Mouse (Mus musculus) MEL (cell line): ENCODE measurements at regions not wholly inside any gene's neighbourhood (a gene's known extent, or its start where the extent isn't known, plus 50 kb on each side); places are given as distances from the start of the nearest gene placed in this dataset.

ENCODE experiments used
- DNase-seq: peaks from one replicate; pipeline ENCODE4 v3.0.0; 2011; ENCODE audit warnings: low read depth, low spot score
- H3K27ac ChIP-seq: 2 replicates; pipeline ENCODE4 v1.5.1; 2012; ENCODE audit warnings: low read depth, mild to moderate bottlenecking, control low read depth, low read length, moderate library complexity; ENCODE audit not compliant: control insufficient read depth
- H3K27me3 ChIP-seq, 2 experiments: fragments of 150-350 bp in 1 of 2; sonication (generic) in 1 of 2; 2 replicates each; pipeline ENCODE4 v1.6.1; 2012; ENCODE audit warnings: low read length in 2 of 2, mild to moderate bottlenecking in 2 of 2, improper control_type of control experiment in 1 of 2, moderate library complexity in 1 of 2; ENCODE audit not compliant: insufficient read depth in 2 of 2, control insufficient read depth in 1 of 2
- H3K36me3 ChIP-seq, 2 experiments: 2 replicates each; pipeline ENCODE4 v1.6.1; 2012 to 2014; ENCODE audit warnings: low read length in 2 of 2, improper control_type of control experiment in 1 of 2, inconsistent platforms in 1 of 2, mild to moderate bottlenecking in 1 of 2; ENCODE audit not compliant: insufficient read depth in 2 of 2, control insufficient read depth in 1 of 2
- H3K4me1 ChIP-seq, 2 experiments: fragments of 150-350 bp in 1 of 2; sonication (generic) in 1 of 2; 2 replicates each; pipeline ENCODE4 v1.6.1; 2012; ENCODE audit warnings: low read length in 2 of 2, improper control_type of control experiment in 1 of 2, mild to moderate bottlenecking in 1 of 2; ENCODE audit not compliant: insufficient read depth in 2 of 2, control insufficient read depth in 1 of 2
- H3K4me3 ChIP-seq, 2 experiments: fragments of 150-350 bp in 1 of 2; sonication (generic) in 1 of 2; 2 replicates each; pipeline ENCODE4 v1.5.1; 2012; ENCODE audit warnings: low read depth in 2 of 2, low read length in 2 of 2, mild to moderate bottlenecking in 2 of 2, moderate library complexity in 2 of 2, control low read depth in 1 of 2, improper control_type of control experiment in 1 of 2; ENCODE audit not compliant: control insufficient read depth in 1 of 2, insufficient read depth in 1 of 2
- H3K79me2 ChIP-seq: 2 replicates; pipeline ENCODE4 v1.6.1; 2012; ENCODE audit warnings: mild to moderate bottlenecking, low read length, moderate library complexity; ENCODE audit not compliant: control insufficient read depth, poor library complexity, insufficient read depth
- H3K9ac ChIP-seq: 2 replicates; pipeline ENCODE4 v1.6.1; 2012; ENCODE audit warnings: low read depth, mild to moderate bottlenecking, control low read depth, low read length, moderate library complexity; ENCODE audit not compliant: control insufficient read depth, poor library complexity, severe bottlenecking
- H3K9me3 ChIP-seq: fragments of 150-350 bp; sonication (generic); replicated peaks from 2 replicates; pipeline ENCODE4 v1.6.1; 2012; ENCODE audit warnings: mild to moderate bottlenecking, low read length, improper control_type of control experiment, moderate library complexity; ENCODE audit not compliant: insufficient read depth
- CHD1 ChIP-seq: IDR thresholded peaks from 2 replicates; pipeline ENCODE4 v1.6.1; 2012; ENCODE audit warnings: low read depth, mild to moderate bottlenecking, inconsistent platforms, low read length, improper control_type of control experiment
- CHD2 ChIP-seq: IDR thresholded peaks from 2 replicates; pipeline ENCODE4 v1.6.1; 2011; ENCODE audit warnings: low read length, improper control_type of control experiment
- CTCF ChIP-seq, 3 experiments: IDR thresholded peaks in 2 of 3; conservative IDR thresholded peaks in 1 of 3; 2 replicates each; pipeline ENCODE4 v1.5.1; 2011 to 2012; ENCODE audit warnings: low read length in 3 of 3, low read depth in 2 of 3, mild to moderate bottlenecking in 2 of 3, improper control_type of control experiment in 1 of 3, inconsistent platforms in 1 of 3, mixed read lengths in 1 of 3, moderate library complexity in 1 of 3; ENCODE audit not compliant: control insufficient read depth in 1 of 3, insufficient read depth in 1 of 3, poor library complexity in 1 of 3, severe bottlenecking in 1 of 3
- E2F4 ChIP-seq: IDR thresholded peaks from 2 replicates; pipeline ENCODE4 v1.6.1; 2011; ENCODE audit warnings: low read depth, low read length, improper control_type of control experiment, borderline replicate concordance
- ELF1 ChIP-seq: IDR thresholded peaks from 2 replicates; pipeline ENCODE4 v1.6.1; 2014; ENCODE audit warnings: low read depth, mild to moderate bottlenecking, inconsistent platforms, low read length, improper control_type of control experiment, moderate library complexity
- ETS1 ChIP-seq: IDR thresholded peaks from 2 replicates; pipeline ENCODE4 v1.6.1; 2012; ENCODE audit warnings: low read depth, mild to moderate bottlenecking, inconsistent platforms, low read length, improper control_type of control experiment, moderate library complexity
- JUND ChIP-seq: IDR thresholded peaks from 2 replicates; pipeline ENCODE4 v1.6.1; 2011; ENCODE audit warnings: low read depth, mild to moderate bottlenecking, improper control_type of control experiment, low read length
- MAFK ChIP-seq: IDR thresholded peaks from 2 replicates; pipeline ENCODE4 v1.6.1; 2011; ENCODE audit warnings: low read depth, mild to moderate bottlenecking, low read length, improper control_type of control experiment, borderline replicate concordance
- MAX ChIP-seq: IDR thresholded peaks from 2 replicates; pipeline ENCODE4 v1.6.1; 2011; ENCODE audit warnings: low read length, improper control_type of control experiment
- MAZ ChIP-seq: IDR thresholded peaks from 2 replicates; pipeline ENCODE4 v1.6.1; 2012; ENCODE audit warnings: low read depth, mild to moderate bottlenecking, inconsistent platforms, low read length, improper control_type of control experiment
- MEF2A ChIP-seq: IDR thresholded peaks from 2 replicates; pipeline ENCODE4 v1.6.1; 2014; ENCODE audit warnings: low read depth, mild to moderate bottlenecking, inconsistent platforms, low read length, improper control_type of control experiment; ENCODE audit not compliant: poor library complexity, insufficient replicate concordance, severe bottlenecking; ENCODE audit errors: extremely low read depth
- MXI1 ChIP-seq: IDR thresholded peaks from 2 replicates; pipeline ENCODE4 v1.6.1; 2011; ENCODE audit warnings: mild to moderate bottlenecking, low read depth, low read length, improper control_type of control experiment
- MYB ChIP-seq: IDR thresholded peaks from 2 replicates; pipeline ENCODE4 v1.6.1; 2011; ENCODE audit warnings: mild to moderate bottlenecking, low read depth, low read length, improper control_type of control experiment
- NELFE ChIP-seq: IDR thresholded peaks from 2 replicates; pipeline ENCODE4 v1.6.1; 2011; ENCODE audit warnings: low read depth, low read length, improper control_type of control experiment
- NRF1 ChIP-seq: IDR thresholded peaks from 2 replicates; pipeline ENCODE4 v1.6.1; 2014; ENCODE audit warnings: low read depth, mild to moderate bottlenecking, inconsistent platforms, low read length, improper control_type of control experiment, moderate library complexity; ENCODE audit not compliant: poor library complexity, insufficient read depth, severe bottlenecking
- POLR2A ChIP-seq, 2 experiments: IDR thresholded peaks; 2 replicates each; pipeline ENCODE4 v1.6.1; 2011 to 2012; ENCODE audit warnings: low read length in 2 of 2, mild to moderate bottlenecking in 2 of 2, control low read depth in 1 of 2, improper control_type of control experiment in 1 of 2, low read depth in 1 of 2, moderate library complexity in 1 of 2; ENCODE audit not compliant: control insufficient read depth in 1 of 2, insufficient read depth in 1 of 2, poor library complexity in 1 of 2
- POLR2AphosphoS2 ChIP-seq: IDR thresholded peaks from 2 replicates; pipeline ENCODE4 v1.6.1; 2011; ENCODE audit warnings: low read length, improper control_type of control experiment
- RAD21 ChIP-seq: IDR thresholded peaks from 2 replicates; pipeline ENCODE4 v1.6.1; 2011; ENCODE audit warnings: mild to moderate bottlenecking, low read depth, low read length, improper control_type of control experiment
- RCOR1 ChIP-seq: IDR thresholded peaks from 2 replicates; pipeline ENCODE4 v1.6.1; 2012; ENCODE audit warnings: low read depth, mild to moderate bottlenecking, inconsistent platforms, low read length, improper control_type of control experiment
- SIN3A ChIP-seq: IDR thresholded peaks from 2 replicates; pipeline ENCODE4 v1.6.1; 2012; ENCODE audit warnings: low read length, improper control_type of control experiment, inconsistent platforms
- SMC3 ChIP-seq: IDR thresholded peaks from 2 replicates; pipeline ENCODE4 v1.6.1; 2011; ENCODE audit warnings: low read depth, low read length, improper control_type of control experiment
- TAL1 ChIP-seq: IDR thresholded peaks from 2 replicates; pipeline ENCODE4 v1.6.1; 2012; ENCODE audit warnings: mild to moderate bottlenecking, inconsistent platforms, low read length, moderate library complexity, mixed read lengths
- TCF12 ChIP-seq: IDR thresholded peaks from 2 replicates; pipeline ENCODE4 v1.6.1; 2014; ENCODE audit warnings: low read depth, mild to moderate bottlenecking, inconsistent platforms, low read length, improper control_type of control experiment, moderate library complexity
- USF2 ChIP-seq, 2 experiments: IDR thresholded peaks; 2 replicates each; pipeline ENCODE4 v1.6.1; 2011 to 2012; ENCODE audit warnings: improper control_type of control experiment in 2 of 2, low read length in 2 of 2, borderline replicate concordance in 1 of 2, inconsistent platforms in 1 of 2, low read depth in 1 of 2, mild to moderate bottlenecking in 1 of 2; ENCODE audit not compliant: insufficient read depth in 1 of 2
- ZC3H11A ChIP-seq: IDR thresholded peaks from 2 replicates; pipeline ENCODE4 v1.6.1; 2012; ENCODE audit warnings: low read depth, mild to moderate bottlenecking, inconsistent platforms, low read length, improper control_type of control experiment
- ZKSCAN1 ChIP-seq: IDR thresholded peaks from 2 replicates; pipeline ENCODE4 v1.6.1; 2012; ENCODE audit warnings: low read depth, mild to moderate bottlenecking, inconsistent platforms, low read length, improper control_type of control experiment, moderate library complexity
- ZNF384 ChIP-seq: IDR thresholded peaks from 2 replicates; pipeline ENCODE4 v1.6.1; 2012; ENCODE audit warnings: low read depth, mild to moderate bottlenecking, inconsistent platforms, low read length, improper control_type of control experiment

- TF ChIP-seq MAX (no peak), NRF1 (no peak), E2F4 (no peak), ETS1 (no peak), MAZ (no peak), MXI1 (no peak), CHD1 (no peak), NELFE (no peak), ZKSCAN1 (no peak), RCOR1 (no peak), ZC3H11A (no peak), JUND (no peak)
Measured at GRCm38 (mm10) chr17:65000626-65001135, 164.8 kb upstream of the 4930583I09Rik start.

GRCm38 (mm10) chr17:64994483-64994882, 158.6 kb upstream of the 4930583I09Rik start:
- no peaks in the 10 kb centered on the region for H3K9me3 ChIP-seq
- no peaks in the 10 kb centered on the region for H3K27me3 ChIP-seq
- no peak overlapping the region for H3K27ac ChIP-seq
- no peak overlapping the region for H3K9ac ChIP-seq
- no peak overlapping the region for H3K4me3 ChIP-seq
- TF ChIP-seq MAZ: no peak
- TF ChIP-seq SMC3: no peak
- no peak for TF ChIP-seq SIN3A
- TF ChIP-seq MAFK: no peak
- no peak for TF ChIP-seq MYB
- no peak for TF ChIP-seq RAD21
- TF ChIP-seq ZNF384: no peak
- TF ChIP-seq TCF12: no peak
- TF ChIP-seq USF2 (IDR thresholded peaks at IDR 0.05; ENCODE audit: borderline replicate concordance in 1 of 2, insufficient read depth in 1 of 2, low read depth in 1 of 2, low read length in 2 of 2): no peak
- no peak for TF ChIP-seq MEF2A
- TF ChIP-seq TAL1: no peak
- TF ChIP-seq CHD2: no peak
- no peak for TF ChIP-seq POLR2AphosphoS2
- TF ChIP-seq CTCF (IDR thresholded peaks at IDR 0.05 in 2 of 3, conservative IDR thresholded peaks at IDR 0.05 in 1 of 3; ENCODE audit: control insufficient read depth in 1 of 3, insufficient read depth in 1 of 3, low read depth in 2 of 3, low read length in 3 of 3, poor library complexity in 1 of 3, severe bottlenecking in 1 of 3): no peak
- no peak for TF ChIP-seq CHD1
- no peak for TF ChIP-seq ZKSCAN1
- no peak for TF ChIP-seq ELF1
- TF ChIP-seq POLR2A (IDR thresholded peaks at IDR 0.05; ENCODE audit: control insufficient read depth in 1 of 2, insufficient read depth in 1 of 2, low read depth in 1 of 2, low read length in 2 of 2, poor library complexity in 1 of 2): no peak
- no peak for TF ChIP-seq MAX
- no peaks in the 10 kb centered on the region for H3K4me1 ChIP-seq
- H3K79me2 ChIP-seq: no peaks in the 10 kb centered on the region
- H3K36me3 ChIP-seq: no peaks in the 10 kb centered on the region
- DNase-seq: no peak

More at GRCm38 (mm10) chr17:65000626-65001135, 164.8 kb upstream of the 4930583I09Rik start:
- Histone ChIP-seq H3K36me3 (no peaks in the 10 kb centered on the region), H3K27me3 (no peaks in the 10 kb centered on the region), H3K79me2 (no peaks in the 10 kb centered on the region), H3K4me3 (no peak overlapping the region), H3K27ac (no peak overlapping the region), H3K9ac (no peak overlapping the region), H3K4me1 (no peaks in the 10 kb centered on the region), H3K9me3 (no peaks in the 10 kb centered on the region)
- DNase-seq: no peak
